Mouse (Mus musculus) C2C12 (cell line): ENCODE results near the gene 1700001P01Rik. TPM values are rescaled to one million over a fixed set of nuclear protein-coding genes. Genes with fewer than 3 reads are reported as not detected.

Source experiments
- H3K27me3 ChIP-seq: one replicate; pipeline ENCODE4 v1.6.1; 2011; ENCODE audit not compliant: control insufficient read depth, insufficient read depth, insufficient read length
- H3K36me3 ChIP-seq: one replicate; pipeline ENCODE4 v1.6.1; 2011; ENCODE audit not compliant: control insufficient read depth, insufficient read depth
- H3K4me3 ChIP-seq: one replicate; pipeline ENCODE4 v1.5.1; 2011; ENCODE audit warnings: mild to moderate bottlenecking, control low read depth; ENCODE audit not compliant: poor library complexity, insufficient read depth, severe bottlenecking
- H3K79me2 ChIP-seq: one replicate; pipeline ENCODE4 v1.6.1; 2011; ENCODE audit not compliant: control insufficient read depth, insufficient read depth
- H3K79me3 ChIP-seq: one replicate; pipeline ENCODE4 v1.6.1; 2011; ENCODE audit warnings: low read depth, control low read depth
- H3ac ChIP-seq: one replicate; pipeline ENCODE3; 2011; ENCODE audit warnings: low read depth; ENCODE audit not compliant: control insufficient read depth, insufficient read length
- CEBPB ChIP-seq: IDR thresholded peaks from one replicate; pipeline ENCODE4 v1.6.1; 2011; ENCODE audit warnings: low read depth, mild to moderate bottlenecking, control low read depth, moderate library complexity
- CTCF ChIP-seq: IDR thresholded peaks from one replicate; pipeline ENCODE4 v1.5.1; 2011; ENCODE audit not compliant: control insufficient read depth, insufficient read depth, insufficient read length
- FOSL1 ChIP-seq: IDR thresholded peaks from one replicate; pipeline ENCODE4 v1.8.0; 2011; ENCODE audit warnings: mild to moderate bottlenecking, low read length; ENCODE audit not compliant: poor library complexity, insufficient read depth, severe bottlenecking
- MAX ChIP-seq: IDR thresholded peaks from one replicate; pipeline ENCODE4 v1.6.1; 2011; ENCODE audit warnings: mild to moderate bottlenecking, control low read depth
- MYOD1 ChIP-seq: IDR thresholded peaks from one replicate; pipeline ENCODE4 v1.6.1; 2011; ENCODE audit warnings: low read depth; ENCODE audit not compliant: control insufficient read depth, insufficient read length
- MYOG ChIP-seq: IDR thresholded peaks from one replicate; pipeline ENCODE4 v1.6.1; 2011; ENCODE audit not compliant: control insufficient read depth, insufficient read length; ENCODE audit errors: extremely low read depth
- USF1 ChIP-seq: IDR thresholded peaks from one replicate; pipeline ENCODE4 v1.6.1; 2011; ENCODE audit warnings: low read depth, mild to moderate bottlenecking, control low read depth, moderate library complexity
- polyA plus RNA-seq: library from polyadenylated mRNA; unstranded; fragments of >200 nt; fragmentation: generic; extraction: Trizol; gene quantifications from one replicate; pipeline ENCODE4 v1.2.1, GENCODE M21; 2012; ENCODE audit warnings: missing spikeins

1700001P01Rik gene
- polyA plus RNA-seq, 1 experiment, result 0.14 TPM

- H3K79me2 ChIP-seq, result peaks cover 100% of the 10 kb centered on the region
- H3K27me3 ChIP-seq, result no peaks in the 10 kb centered on the region
- peaks cover 88% of the 10 kb centered on the region for H3K79me3 ChIP-seq
- no peak overlapping the region for H3ac ChIP-seq
- H3K36me3 ChIP-seq, result peaks cover 68% of the 10 kb centered on the region
- no peak overlapping the region for H3K4me3 ChIP-seq
- TF ChIP-seq MAX (peak; percentile 11), CEBPB (no peak)
These were observed 32.4 kb upstream of the 1700001P01Rik start for GRCm38 (mm10) chr11:97808093-97808492.

DNA sequence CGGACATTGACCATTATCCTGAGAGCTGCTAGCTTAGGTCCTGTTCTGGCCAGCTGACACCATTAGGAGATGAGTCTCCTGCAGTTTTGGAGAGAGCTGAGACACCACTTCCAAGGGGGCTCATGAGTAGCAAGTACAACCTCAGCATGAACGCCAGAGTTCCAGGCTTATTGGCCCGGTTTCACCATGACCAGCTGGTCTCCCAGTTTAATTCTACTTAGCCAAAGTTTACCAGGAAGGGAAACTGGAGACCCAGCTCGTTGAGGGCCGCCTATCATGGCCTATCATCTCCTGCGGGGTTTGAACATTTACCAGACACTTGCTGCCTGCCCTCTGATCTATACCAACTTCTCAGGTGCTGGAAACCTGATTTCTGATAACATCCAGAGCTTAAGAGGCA, 31.9 kb upstream of the 1700001P01Rik start:
- Histone ChIP-seq H3K79me2 (peaks cover 100% of the 10 kb centered on the region), H3K4me3 (no peak overlapping the region), H3K36me3 (peaks cover 66% of the 10 kb centered on the region), H3ac (peak overlapping the region; percentile 8), H3K27me3 (no peaks in the 10 kb centered on the region), H3K79me3 (peaks cover 87% of the 10 kb centered on the region)
- TF ChIP-seq FOSL1, result no peak
- TF ChIP-seq MAX, result no peak
- TF ChIP-seq USF1, result no peak
- TF ChIP-seq MYOD1, result no peak
- TF ChIP-seq CTCF, result no peak

GRCm38 (mm10) chr11:97806613-97806964, 30.9 kb upstream of the 1700001P01Rik start:
- Histone ChIP-seq H3ac (no peak overlapping the region), H3K27me3 (no peaks in the 10 kb centered on the region), H3K79me2 (peaks cover 100% of the 10 kb centered on the region), H3K79me3 (peaks cover 89% of the 10 kb centered on the region), H3K4me3 (no peak overlapping the region), H3K36me3 (peaks cover 66% of the 10 kb centered on the region)
- TF ChIP-seq MYOD1 (no peak), MYOG (no peak), MAX (no peak), FOSL1 (no peak), CEBPB (no peak), CTCF (no peak), USF1 (no peak)

DNA sequence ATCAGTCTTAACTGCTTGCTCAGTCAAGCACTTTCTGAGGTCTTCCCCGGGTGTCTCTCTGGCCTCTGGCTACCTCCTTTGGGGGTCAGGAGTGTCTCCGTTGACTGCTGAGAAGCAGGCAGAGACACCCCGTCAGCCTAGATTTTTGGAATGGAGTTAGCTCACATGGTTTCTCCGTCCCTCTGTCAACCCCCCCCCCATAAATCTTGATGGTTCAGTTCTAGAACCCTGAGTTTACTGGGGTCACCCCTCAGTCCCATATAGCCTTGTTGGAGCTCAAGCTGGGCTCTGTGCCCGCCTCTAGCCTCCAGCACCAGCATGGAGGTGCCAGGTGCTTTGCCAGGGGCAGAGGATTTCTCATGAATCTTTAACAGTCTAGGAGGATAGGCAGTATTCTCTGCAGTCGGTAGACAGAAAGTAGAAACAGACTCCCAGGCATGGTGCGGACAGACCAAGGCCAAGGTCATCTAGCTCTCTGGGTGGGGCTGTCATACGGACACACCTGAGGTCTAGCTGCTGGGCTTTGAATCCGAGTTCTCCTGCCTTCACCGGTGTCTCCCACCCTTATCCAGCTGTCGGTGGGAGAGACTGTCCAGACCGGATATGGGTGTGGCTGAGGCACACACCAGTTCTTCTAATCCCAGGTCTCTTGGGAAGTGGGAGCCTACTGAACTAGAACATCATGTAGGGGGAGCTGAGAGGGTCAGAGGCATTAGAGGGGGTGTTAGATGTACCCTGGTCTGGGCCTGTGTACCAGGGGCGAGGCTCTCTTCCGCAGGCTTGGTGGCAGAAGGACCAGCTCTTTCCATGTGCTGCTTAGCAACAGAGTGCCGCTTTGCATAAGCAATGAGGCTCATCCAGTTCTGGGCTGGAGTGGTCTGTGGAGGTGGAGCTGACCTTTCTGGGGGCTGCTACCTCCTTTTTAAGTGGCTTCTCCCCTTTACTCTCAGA, 30.2 kb upstream of the 1700001P01Rik start:
- Histone ChIP-seq H3K36me3 (peaks cover 60% of the 10 kb centered on the region), H3K79me2 (peaks cover 100% of the 10 kb centered on the region), H3K27me3 (no peaks in the 10 kb centered on the region), H3K4me3 (no peak overlapping the region), H3K79me3 (peaks cover 89% of the 10 kb centered on the region), H3ac (no peak overlapping the region)
- TF ChIP-seq CEBPB, result no peak
- no peak for TF ChIP-seq USF1
- no peak for TF ChIP-seq CTCF
- no peak for TF ChIP-seq MAX
- TF ChIP-seq MYOG, result no peak

DNA sequence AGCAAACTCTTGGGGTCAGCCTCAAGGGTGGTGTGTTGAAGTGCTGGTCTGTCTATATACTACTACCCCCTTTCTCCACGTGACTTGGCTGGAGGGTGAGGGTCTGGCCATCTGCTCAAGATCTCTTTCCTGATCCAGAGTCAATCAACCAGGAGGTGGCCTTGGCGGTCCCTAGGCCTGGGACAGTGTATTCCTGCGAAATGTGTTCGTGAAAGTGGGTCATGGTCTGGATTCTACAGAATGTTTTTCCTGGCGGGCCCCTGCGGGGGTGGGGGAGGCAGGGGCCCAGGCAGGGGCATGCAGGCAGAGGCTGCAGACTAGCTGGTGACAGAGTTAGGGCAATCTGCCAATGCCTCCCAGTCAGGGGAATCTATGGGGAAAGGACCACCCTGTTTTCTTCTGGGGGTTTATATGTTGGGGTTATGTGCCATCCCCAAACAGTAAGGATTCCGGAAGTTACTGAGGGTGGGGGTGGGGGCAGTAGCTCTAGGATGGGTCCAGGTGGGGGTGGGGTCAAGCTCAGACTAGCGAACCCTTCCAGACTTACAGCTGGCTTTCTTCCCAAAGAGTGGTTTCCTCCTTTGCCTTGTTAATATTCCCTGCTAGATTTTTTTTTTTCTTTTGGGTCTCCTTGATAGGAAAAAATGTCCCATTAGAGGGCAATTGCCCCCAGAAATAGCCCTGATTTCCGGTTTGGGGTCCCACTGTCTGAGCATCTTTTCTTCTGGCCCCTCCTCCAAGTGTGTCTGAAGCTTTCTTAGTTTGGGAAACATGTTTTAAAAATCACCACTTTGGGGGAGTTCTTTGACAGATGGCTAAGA, 29.3 kb upstream of the 1700001P01Rik start:
- Histone ChIP-seq H3K4me3 (no peak overlapping the region), H3ac (no peak overlapping the region)

DNA sequence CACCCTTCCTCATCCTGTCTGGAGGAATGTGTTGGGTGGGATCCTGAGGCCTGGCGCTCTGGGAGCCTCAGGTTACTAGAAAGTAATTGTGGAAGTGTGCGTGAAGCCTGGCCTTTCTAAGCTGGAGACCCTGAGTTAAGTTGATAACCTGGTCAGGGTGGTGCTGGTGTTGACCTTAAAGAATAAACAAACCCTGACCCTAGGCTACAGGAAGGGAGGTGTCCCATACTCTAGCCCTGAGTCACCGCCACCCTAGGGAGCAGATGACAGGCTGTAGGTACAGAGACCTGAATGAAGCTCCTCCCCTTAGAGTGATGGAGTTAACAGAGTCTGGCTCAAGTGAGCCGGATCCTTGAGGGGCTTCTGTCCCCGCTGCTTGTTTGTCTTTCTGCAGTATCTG, 28.1 kb upstream of the 1700001P01Rik start:
- Histone ChIP-seq H3K36me3 (peaks cover 39% of the 10 kb centered on the region), H3ac (no peak overlapping the region), H3K27me3 (no peaks in the 10 kb centered on the region), H3K4me3 (no peak overlapping the region), H3K79me3 (peaks cover 75% of the 10 kb centered on the region), H3K79me2 (peaks cover 94% of the 10 kb centered on the region)
- no peak for TF ChIP-seq FOSL1
- TF ChIP-seq MYOD1, result no peak
- no peak for TF ChIP-seq CTCF
- TF ChIP-seq CEBPB, result no peak
- TF ChIP-seq USF1, result no peak
- TF ChIP-seq MYOG, result no peak
- no peak for TF ChIP-seq MAX

More for the DNA sequence above, 29.3 kb upstream of the 1700001P01Rik start:
- peaks cover 51% of the 10 kb centered on the region for H3K36me3 ChIP-seq
- H3K27me3 ChIP-seq, result no peaks in the 10 kb centered on the region
- no peak for TF ChIP-seq MYOD1
- peak; percentile 59 for TF ChIP-seq USF1
- peaks cover 87% of the 10 kb centered on the region for H3K79me3 ChIP-seq
- H3K79me2 ChIP-seq, result peaks cover 100% of the 10 kb centered on the region
